Mouse (Mus musculus) left cerebral cortex, postnatal 25 days (tissue): Measurements from ENCODE around the gene A730009L09Rik. TPM values are rescaled to one million over a fixed set of nuclear protein-coding genes. Genes with fewer than 3 reads are reported as not detected.

ENCODE experiments used
- DNase-seq, 2 experiments: peaks; one replicate each; pipeline ENCODE4 v3.0.0; 2022; ENCODE audit warnings: low spot score in 2 of 2, mixed read lengths in 1 of 2
- intact Hi-C: fragments of 180-260 bp; cut with DNase I; formaldehyde crosslinking; loops from one replicate; pipeline ENCODE4 v1.15.1; 2025
- total RNA-seq, 2 experiments: library from RNA; stranded (reverse); gene quantifications; 2 replicates each; pipeline ENCODE4 v1.2.3; 2021

The A730009L09Rik gene
- total RNA-seq, 2 experiments from 2014 or later = 0.21 to 0.32 TPM

DNA sequence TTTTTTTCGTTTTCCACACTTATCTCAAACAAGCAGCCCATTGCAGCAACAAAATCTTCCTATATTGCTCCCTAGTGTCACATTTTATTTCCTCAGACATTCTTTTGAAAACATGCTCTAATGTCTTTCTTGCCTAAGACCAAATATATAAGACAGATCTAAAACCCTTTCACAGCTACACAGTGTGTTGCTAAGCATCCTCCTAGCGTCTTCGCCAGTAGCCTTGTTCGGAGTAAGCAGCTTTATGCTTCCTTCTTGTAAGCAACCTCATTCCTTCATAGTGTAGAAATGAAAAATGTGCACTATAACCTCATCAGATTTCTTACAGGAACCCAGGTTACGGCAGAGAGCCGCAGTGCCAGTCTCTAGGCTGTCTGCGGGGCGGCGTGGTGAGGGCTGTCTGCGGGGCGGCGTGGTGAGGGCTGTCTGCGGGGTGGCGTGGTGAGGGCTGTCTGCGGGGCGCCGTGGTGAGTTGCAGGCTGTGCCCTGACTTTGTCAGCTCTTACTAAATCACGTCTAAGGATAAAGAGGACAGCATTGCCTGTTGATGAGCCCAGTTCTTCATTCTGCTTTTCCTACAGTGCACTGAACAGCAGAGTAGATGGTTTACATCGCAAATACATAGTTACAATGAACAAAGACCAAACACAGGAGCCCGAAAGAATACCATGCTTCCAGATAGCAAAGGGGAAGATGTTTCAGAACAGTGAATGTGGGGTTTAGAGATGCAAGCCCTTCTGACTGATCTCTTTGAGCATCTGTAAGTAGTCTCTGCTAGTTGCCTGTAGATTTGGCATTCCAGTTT lies 43.4 kb downstream of the A730009L09Rik start:
- DNase-seq = peak in 1 of 2 experiments; percentile 11
- intact Hi-C loops = loop anchor here (2.0 kb wide), 1 partner anchor 32 kb away; no protein-coding TSS in a partner anchor

DNA sequence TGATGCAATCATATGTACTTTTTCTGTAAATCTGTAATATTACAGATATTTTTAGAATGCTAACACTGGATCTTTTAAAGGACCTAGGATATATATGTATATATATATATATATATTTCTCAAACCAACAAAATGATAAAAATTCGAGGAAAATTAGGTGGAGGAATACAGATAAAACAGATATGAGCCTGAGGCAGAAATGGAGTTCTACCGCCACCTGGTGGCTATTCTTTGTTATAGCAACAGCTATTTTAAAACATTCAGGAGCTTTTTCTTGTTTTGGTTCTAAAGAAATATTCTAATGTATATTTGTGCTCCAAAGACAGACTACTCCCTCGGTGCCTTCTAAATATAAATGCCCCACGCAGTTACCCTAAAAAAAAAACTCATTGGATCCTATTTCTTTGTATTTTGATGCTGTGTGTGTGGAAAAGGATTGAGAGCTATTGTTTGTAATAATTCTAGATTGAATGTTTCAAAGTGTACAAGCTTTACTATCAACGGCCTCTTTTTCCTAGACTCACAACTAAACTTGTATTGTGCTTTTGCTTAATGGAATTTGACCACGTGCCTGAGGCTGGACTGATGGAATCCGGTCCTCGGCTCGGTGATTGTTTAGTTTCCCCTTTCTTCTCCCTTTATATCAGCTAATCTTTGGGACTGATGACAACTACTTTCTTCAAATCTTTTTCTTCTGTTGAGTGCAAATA lies 44.8 kb downstream of the A730009L09Rik start:
- intact Hi-C loops = loop anchor here (2.0 kb wide), 1 partner anchor 33 kb away; no protein-coding TSS in a partner anchor

DNA sequence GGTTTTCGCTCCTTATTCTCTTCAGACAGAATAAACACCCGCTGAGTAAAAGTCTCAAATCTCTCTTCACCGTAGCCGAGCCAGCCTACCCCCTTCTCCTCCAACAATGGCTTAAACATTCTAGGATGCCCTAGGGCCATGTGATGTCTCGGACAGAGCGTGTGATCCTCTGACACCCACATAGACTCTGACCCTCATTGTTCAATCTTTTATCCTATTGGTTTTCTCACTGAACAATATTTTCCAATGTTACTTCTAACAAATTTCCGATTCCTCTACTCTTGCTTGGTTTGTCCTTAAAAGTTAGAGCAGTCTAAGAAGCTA lies 45.3 kb downstream of the A730009L09Rik start:
- intact Hi-C loops = no loop called here
- no peak for DNase-seq

More for the DNA sequence above, 44.8 kb downstream of the A730009L09Rik start:
- DNase-seq = peak; percentile 13 to 39

Other genes starting within 250 kb of the A730009L09Rik start
- gene Mrpl39, start 220.6 kb downstream of the A730009L09Rik start, total RNA-seq = 10 to 100 TPM; 19.5 to 19.6 TPM